Mouse (Mus musculus) urinary bladder, adult 2 months (tissue): ENCODE measurements around the gene Fbxo34. TPM values are rescaled to one million over a fixed set of nuclear protein-coding genes. Genes with fewer than 3 reads are reported as not detected.
"Not testable (repeated sequence)": the region's sequence is repeated elsewhere in the genome, so short reads cannot be mapped to it uniquely, and the experiment has no call there.

Source experiments
- DNase-seq: peaks from one replicate; pipeline ENCODE4 v3.0.0; 2022; ENCODE audit warnings: low spot score
- polyA plus RNA-seq: library from polyadenylated mRNA; depleted of rRNA; stranded (reverse); fragments of >200 nt; gene quantifications from 2 replicates; pipeline ENCODE4 v1.2.3, GENCODE M21; 2012; rRNA removed

Fbxo34 gene
- polyA plus RNA-seq, result 14.4 and 16.0 TPM in 2 replicates

DNA sequence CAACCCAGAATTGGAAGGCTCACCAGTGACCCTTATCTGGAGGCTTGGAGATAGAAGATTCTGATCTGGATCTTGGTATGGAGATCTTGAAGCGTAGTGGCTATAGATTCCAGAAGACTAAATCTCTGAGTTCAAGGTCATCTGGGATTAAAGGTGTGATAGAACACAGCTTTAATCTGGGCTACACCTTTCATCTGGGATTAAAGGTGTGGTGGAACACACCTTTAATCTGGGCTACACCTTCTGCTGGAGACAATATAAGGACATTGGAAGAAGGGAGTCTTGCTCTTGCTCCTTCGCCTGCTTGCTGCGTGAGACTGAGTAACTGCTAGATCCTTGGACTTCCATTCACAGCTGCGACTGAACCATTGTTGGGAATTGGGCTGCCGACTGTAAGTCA is at the start of gene Fbxo34:
Fbxo34 (plus strand) TSS at position 301 of the 400 bp plus-strand sequence.
- not testable (repeated sequence) for DNase-seq

DNA sequence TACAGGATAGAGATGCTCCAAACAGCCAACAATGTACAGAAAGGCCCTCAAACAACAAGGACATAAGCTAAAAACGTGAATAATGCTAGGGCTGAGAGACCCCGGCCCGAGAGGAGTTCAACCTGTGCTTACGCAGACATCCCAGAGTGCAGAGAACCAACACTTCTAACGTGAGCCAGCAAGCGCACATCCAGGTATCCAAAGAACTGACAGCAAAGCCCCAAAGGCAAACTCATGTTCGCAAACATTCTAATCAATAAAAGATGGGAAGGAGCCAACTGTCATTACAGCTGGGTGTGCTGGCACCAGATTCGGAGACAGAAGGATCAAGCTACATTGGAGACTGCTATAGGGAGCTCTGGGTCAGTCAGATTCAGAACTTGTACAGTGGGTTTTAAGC is 47.5 kb upstream of the Fbxo34 start:
- no peak for DNase-seq

DNA sequence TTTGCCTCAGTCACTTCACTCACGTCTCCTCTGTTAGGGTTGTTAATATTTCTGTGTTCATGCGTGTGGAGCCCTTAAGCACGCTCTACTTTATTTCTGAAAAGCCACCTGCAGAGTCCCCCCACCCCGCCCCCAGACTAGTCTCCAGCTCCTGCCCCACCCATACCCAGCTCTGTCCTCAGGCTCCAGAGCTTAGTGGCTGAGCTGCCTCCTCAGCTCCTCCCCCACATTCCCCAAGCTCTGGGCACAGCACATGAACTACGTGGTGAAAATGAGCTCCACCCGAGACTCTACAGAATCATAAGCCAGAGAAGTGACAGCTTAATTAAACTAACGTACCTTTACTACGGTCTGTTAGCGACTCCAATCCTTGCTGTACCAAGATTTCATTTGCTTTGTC is 44.2 kb upstream of the Fbxo34 start:
- no peak for DNase-seq

DNA sequence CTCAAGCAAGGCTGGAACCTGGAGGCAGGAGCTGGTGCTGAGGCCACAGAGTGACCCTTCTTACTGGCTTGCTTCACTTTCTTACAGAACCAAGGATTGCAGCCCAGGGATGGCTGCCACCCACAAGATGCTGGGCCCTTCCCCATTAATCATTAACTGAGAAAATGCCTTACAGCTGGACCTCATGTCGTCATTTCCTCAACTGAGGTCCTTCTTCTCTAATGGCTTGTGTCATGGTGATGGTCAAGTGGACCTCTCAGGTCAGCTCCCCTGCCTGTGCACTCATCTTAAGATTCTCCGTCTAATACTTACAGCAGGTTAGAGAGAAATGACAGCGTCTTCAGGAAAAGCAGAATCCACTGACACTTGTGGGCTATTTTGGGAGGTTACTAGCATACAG is 32.9 kb upstream of the Fbxo34 start:
- DNase-seq, result no peak

DNA sequence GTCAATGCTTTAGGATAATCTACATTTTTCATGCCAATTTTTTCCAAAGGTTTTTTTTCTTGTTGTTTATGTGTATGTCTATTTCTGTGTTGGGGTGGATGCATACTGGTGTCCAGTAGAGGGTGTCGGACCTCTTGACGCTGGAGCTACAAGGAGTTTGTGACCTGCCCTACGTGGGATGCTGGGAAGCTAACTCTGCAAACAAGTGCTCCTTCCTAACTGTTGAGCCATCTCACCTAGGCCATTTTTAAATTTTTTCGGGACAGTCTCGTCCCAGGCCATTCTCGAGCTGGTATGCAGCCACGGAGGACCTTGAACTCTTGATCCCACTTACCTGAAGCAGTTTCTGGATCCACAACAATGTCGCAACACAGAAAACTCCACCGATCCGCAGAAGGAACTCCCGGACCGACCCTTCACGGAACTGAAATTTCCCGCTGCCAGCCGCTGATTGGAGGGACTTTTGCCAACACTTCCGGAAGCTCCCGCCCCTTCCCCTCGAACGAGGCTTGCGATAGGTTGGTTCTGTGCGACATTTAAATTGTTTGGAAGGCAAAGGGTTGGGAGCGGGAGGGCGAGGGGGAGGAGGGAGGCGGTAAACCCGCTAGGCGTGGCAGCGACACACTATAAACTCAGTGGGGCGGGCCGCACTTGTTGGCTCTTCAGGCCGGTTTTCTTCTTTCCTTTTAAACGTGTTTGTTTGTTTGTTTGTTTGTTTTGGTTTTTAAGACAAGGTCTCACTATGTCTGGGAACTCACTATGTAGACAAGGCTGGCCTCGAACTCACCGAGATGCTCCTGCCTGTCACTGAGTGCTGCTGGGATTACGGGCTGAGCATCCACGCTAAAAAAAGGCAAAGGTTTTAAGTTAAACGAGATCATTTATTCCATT is 32.2 kb upstream of the Fbxo34 start, which contains the start of gene Dlgap5:
Dlgap5 (minus strand) TSS at position 633 of the 891 bp plus-strand sequence.
- peak; percentile 65 for DNase-seq

DNA sequence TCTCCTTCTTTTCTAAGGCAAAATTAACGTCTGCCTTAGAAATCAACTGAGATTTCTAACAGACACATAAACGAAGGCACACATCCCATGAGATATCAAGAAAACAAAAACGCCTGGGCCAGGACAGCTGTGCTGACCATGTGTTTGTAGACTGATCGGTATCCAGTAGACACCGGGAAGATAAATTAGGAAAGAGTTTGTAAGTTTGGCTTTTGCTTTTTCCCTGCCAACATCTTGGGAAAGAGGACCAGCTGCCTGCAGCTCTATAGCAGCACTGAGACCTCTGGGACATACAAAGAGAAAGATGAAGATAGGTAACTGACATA is 31.6 kb upstream of the Fbxo34 start:
- DNase-seq, result no peak

DNA sequence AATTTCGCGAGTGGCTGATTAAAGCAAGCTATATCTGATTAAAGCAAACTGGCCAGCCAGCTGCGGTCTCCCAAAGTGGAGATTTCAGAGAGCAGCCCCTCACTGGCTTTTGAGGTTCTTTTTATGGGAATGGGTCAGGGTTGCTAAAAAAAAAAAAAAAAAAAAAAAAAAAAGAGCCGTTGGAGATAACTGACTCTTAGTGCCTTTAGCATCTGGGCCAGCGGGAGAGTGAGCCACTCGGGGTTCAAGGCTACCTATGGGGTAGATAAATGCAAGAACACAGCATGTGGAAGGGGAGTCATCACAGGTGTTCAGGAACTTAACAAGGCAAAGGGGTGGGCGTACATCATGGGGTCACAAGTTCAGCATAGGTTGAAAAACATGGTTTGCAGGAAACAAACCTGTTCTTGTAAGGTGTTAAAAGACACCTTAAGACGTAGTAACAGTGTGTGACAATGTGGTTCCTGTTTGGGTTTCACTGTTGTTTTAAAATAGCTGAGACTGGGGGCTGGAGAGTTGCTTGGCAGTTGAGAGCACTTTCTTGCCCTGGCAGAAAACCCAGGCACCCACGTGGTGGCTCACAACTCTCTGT is 31.1 kb upstream of the Fbxo34 start:
- DNase-seq, result no peak

DNA sequence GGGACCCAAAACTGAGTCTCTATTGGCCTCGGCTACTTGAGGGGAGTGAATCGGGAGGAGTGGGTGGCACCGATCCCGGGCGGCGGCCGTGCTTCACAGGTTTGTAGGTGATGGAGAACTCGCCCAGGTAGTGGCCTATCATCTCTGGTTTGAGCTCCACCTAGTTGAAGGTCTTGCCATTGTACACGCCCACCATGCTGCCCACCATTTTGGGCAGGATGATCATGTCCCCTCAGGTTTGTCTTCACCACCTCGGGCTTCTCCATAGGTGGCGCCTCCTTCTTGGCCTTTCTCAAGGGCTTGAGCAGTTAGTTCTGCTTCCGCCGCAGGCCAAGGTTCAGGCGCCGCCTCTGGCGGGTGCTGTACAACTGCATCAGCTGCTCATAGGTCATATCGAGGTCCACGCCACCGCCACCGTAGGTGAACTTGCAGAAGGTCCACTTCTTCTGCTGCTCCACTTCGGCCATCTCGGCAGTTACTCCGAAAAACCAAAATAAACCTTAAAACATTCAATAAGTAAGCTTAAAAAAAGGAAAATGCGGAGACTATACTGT is 30.4 kb upstream of the Fbxo34 start:
- no peak for DNase-seq

DNA sequence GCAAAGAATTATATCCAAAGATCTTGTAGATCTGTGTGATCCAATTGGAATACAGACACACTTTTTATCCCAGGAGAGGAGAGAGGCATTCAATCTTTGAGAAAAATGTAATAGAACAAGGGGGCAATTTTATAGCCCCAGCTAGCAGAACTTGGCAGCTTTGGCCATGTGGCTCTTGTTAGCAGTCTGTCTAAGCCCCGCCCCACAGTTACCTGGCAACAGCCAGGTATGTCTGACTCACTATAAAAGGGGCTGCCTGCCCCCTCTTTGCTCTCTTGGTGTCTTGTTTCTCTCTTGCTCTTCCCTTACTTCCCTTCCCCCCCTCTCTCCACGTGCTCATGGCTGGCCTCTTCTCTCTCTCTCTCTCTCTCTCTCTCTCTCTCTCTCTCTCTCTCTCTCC is 28.6 kb upstream of the Fbxo34 start:
- DNase-seq, result no peak

DNA sequence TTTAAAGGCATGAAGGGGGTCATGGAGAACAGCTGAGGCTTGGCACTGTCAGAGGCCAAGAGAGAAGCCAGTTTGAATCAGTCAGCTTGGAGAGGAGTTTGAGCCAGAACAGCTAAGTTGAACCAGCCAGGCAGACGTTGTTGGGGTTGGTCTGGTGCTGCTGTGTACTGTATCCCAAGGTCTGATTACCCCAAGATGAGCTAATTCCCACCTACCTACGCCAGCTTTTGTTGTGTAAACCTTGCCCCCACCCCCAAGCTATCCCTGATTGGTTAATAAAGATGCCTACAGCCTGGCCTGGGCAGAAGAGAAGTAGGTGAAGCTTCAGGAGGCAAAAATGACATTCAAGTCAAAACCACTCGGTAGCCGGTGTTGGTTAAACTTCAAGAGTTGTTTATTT is 27.8 kb upstream of the Fbxo34 start:
- no peak for DNase-seq

DNA sequence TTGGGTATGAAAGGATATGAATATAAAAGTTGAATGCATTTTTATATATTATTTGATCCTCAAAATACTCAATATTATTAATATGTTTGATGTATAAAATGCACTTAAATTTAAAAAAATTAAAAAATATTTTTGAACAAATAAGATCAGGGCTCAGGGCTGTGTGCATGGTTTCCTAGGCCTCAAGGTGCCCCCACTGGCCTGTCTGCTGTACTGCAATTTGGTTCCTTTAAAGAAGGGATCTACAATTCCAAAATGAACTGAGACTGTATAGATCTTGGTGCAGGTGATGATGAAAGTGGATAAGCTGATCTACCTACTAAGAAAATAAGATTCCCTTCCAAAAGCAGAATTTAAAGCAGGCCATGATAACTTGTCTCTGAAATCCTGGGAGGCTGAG is 17.2 kb upstream of the Fbxo34 start:
- DNase-seq, result no peak

DNA sequence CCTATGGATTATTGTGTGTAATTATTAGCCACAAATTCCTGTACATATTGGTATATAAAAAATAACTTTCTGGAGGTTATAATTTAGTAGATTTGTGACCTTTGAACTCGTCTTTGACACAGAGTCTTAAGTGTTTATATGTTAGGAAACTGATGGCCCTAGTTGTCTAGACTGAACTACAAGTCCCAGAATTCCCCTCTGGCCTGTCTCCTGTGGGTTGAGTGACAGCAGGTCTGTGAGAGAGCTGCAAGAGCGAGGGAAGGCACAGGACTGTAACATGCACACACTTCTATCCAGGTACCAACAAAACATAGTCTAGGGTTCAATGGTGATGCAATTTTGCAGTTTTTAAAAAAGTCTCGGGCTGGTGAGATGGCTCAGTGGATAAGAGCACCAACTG is 11.3 kb upstream of the Fbxo34 start:
- DNase-seq, result no peak

DNA sequence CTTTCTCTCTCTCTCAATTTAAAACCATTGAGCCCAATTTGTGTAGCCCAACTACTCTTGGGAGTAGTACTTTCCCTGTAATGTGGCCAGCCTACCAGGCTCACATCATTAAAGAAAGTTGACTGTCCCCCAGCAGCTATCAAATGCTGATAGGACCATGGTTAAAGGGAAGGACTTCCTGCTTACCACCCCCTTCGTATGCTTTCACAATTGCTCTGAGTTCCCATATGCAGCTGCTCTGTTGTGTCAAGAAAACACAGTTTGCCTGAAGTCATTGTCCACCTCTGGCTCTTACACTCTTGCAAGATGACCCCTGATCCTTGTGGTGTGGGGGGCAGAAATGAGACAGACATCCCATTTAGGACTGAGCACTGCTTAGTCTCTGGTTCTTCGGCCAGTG is 5.3 kb upstream of the Fbxo34 start:
- no peak for DNase-seq

DNA sequence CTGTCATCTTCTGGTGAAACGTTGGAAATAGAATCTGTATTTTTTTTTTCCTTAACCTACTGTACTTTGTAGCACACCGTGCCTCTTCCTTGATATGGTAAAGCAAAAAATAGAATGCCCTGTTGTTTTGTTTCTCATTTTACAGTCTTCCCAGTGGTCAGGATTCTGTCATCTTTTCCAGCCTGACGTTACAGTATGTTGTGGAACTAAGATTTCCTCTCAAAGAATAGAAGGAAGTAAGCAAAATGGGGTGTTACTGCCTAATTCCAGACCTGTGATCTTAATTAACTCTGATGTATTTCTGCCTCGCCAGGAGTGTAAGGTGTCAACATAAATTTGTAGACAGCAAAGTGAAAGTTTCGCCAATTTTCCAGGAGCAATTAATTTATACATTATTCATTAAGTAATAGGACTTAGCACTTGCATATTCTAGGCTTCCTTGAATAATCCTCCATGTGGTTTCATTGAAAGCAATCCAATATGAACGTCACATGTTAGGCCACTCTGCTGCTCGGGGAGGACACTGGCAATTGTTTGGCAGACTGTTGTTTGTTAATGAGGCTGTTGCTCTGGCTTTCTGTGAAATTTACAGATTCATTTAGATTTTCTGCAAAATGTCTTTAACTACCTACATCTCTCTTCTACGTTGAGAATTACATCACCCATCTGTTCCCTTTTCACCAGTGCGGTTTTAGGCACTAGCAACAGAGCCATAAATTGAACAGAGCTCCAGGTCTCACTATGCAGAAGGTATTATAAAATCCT is 4.7 kb upstream of the Fbxo34 start:
- no peak for DNase-seq

DNA sequence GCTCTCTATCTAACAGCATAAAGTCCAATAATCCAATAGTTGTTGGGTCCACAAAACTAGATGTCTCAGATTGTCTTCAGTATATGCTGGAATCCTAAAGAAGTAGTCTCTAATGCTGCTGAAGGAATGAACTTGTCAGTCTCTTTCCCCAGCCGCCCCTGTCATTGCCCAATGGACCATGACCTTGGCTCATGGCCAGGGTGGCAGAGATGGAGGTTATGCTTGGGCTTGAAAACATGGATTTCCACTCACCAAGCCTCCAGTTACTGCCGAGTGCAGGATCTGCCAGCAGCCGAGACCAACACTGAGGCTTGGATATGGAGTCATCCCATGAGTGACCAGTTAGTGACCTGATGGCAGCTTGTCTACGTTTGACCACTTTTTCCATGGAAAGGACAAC is 9.3 kb downstream of the Fbxo34 start:
- DNase-seq, result no peak

DNA sequence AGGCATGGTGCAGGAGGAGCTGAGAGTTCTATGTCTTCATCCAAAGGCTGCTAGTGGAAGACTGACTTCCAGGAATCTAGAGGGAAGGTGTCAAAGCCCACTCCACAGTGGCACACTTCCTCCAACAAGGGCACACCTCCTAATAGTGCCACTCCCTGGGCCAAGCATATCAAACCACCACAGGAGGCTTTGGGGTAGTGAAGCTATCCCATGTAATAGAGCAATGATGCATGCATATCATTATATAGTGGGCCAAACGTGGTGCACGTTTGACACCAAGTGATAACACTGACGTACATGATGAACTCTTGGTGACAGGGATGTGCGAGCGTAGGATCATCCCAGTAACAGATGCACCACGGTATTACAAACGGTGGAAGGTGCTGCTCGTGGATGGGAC is 11.8 kb downstream of the Fbxo34 start:
- no peak for DNase-seq

DNA sequence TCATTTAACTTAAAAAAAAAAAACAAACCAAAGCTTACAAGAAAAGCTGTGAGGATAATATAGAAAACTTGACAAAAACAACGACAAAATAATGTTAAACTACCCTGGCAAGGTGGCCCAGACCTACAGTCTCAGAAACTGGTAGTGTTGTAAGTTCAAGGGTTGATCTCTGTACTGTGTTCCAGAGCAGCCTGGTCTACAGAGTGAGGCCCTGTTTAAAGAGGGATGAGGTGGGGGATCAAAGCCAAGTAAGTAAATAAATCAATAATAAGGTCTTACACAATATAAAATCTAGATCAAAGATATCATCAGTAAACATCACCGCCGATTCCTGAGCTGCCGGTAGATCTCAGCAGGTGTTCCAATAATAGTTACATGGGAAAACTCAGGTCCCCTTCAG is 12.2 kb downstream of the Fbxo34 start:
- no peak for DNase-seq

DNA sequence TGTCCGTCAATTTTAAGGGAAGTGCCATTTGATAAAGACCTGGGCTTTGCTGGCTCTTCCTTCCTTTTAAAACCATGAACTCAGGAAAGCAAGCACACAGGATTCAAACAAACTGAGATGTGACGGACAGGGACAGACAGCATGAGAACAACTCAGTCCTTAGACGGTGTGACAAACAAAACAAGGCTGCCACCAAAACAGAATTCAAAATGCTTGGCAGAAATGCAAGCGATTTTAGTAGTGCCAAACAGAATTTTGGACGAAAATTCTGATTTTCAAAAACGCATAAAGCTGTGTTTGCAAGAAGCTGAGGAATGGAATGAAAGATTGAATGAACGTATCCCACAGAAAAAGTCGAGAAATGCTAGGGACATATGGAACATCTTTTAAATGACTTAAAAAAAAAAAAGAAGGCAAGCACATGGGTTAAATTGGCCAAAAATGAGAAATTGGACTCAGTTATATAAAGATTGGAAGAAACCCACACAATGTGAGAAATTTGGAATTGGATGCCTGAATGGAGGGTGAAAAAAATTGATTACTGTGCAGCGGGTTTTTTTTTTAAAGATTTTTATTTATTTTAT is 12.7 kb downstream of the Fbxo34 start:
- no peak for DNase-seq

DNA sequence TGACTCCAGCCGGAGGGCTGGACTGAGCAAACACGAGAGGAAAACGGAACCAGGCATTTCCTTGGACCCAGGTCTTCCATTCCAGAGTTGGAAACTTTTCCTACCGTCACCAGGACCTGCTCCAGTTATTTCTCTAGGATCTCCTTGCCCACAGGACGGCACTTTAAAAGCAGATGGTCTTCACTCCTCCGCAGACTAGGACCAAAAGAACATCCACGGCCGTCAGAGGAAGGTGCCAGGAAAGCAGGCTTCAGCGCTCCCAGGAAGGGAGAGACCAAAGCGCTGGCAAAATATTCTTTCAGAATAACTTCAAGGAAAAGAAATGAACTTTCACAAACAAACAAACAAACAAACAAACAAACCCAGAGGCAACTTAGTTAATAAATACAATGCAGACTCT is 14.2 kb downstream of the Fbxo34 start:
- no peak for DNase-seq

DNA sequence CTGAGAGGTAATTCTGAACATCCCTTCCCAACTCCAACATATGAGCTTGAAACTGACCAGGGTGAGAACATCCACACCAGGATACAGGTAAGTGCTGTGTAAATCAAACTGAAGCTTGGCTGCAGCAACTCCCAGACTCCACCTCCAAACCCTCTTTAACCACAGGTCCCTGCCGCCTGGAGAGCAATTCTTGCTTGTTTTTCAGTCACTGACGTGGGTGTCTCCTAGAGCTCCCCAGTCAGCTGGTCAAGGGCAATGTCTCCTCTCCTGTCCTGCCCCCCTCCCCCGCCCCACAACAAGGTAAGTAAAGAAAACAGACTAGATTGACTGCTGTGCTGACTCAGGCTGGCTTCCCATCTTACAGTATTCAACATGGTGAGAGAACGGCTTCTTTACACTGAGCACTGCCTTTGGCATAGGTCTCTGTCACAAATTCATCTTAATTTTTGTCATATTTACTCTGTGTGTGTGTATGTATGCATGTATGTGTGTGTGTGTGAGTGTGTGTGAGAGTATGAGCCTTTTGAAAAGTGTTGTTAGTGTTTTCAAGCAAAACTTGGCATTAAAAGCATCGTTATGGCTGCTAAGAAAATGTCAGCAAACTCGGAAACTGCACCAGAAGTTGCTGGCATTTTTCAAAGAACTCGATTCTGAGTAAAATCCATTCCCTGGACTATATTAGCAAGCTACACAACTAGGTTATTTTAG is 15.4 kb downstream of the Fbxo34 start:
- DNase-seq, result no peak

DNA sequence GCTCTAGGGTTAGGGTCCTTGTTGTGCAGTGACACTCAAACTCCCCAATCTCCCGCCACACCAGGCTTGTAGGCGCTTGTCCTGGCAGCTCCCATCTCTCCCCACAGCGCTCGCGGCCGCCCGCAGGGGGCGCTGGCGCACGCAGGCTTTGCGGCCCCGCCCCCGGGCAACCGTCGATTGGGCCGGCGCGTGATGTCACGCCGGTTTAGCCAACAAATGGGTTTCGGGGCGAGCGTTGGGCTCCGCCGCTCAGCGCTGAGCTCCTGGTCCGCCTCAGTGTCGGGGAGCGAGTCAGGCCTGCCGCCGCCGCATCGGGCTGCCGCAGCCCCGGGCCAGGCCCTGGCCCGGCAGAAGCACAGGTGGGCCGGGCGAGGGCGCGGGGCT is 22.1 kb downstream of the Fbxo34 start:
- peak; percentile 98 for DNase-seq
